Mouse (Mus musculus): ENCODE results near the gene Dek.
A peak's percentile ranks its signal among the peaks of the same experiment; 100 is the strongest.

Dek gene

DNA sequence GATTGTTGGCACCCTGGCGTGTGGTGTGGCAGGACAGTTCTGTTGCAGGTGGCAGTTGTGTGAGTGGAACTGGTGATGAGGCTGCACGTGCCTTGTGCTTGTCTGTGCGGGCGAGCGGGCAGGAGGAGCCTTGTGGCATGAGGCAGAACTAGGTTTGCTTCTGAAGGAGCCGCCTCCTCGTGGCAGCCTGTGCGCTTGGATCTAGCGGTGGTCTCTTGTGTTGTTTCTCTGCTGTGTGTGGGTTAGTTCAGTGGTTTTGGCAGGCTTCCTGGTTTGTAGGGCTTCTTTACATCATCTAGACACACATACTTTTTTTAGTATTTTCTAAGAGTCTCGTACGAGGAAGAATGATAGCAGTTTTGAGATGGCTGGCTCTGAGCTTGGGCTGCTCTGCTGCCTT is 49.9 kb downstream of the Dek start:
- peak; percentile 26 to 40 for DNase-seq (ENCODE audit: low spot score in 2 of 2)

DNA sequence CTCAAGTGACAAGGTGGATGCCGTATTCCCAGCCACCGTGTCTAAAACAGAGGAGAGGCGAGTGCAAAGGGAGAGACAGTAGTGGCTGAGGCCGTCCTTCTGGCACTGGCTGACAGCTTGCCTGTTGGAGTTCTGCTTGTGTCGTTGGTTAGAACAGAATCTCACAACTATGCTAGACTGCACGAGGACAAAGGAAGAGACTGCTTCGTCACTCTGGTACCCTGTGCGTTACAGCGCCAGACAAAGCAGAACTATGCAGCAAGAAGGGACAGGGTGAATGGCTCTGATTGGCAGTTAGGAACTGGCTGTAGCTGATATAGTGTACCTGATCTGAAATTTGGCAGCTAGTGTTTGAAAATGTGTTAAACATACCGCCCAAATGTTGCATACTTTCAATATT is 52.0 kb downstream of the Dek start:
- no peak for DNase-seq (ENCODE audit: low spot score in 2 of 2)

DNA sequence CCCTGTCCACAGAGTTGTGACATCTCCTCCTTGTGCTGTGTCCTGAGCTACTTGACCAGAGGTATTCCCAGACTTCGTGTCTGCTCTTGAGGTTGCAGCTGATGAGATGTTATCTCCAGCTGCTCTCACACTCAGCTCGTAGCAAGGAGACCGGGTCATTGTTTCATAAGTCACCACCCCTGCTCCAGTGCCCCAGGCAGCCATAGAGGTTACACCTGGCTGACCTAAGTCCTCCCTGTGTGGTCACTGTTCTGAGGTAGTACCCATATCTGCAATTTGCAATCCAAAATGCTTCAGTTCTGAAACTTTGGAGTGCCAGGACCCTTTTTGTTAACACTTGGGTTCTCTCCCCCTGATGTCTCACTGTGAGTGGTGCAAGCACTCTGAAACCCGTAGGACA is 56.0 kb downstream of the Dek start:
- no peak for DNase-seq (ENCODE audit: low spot score in 2 of 2)

DNA sequence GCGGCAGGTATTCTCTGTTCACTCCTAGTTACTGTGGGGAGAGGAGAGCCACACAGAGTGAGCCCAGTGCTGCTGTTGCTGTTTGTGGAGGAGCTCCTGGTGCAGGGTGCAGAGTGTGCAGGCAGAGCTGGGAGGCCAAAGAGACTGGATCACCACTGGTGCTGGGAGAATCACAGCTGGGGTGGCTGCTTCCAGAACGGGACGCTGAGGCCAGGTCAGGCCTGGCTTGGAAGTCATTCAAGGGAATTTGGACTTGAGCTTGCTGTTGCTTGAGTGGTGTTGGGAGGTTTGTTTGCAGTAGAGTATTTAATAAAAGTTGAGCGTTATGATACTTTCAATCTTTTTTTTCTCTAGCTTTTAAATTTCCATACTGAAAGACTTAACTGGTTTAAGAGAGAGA is 58.0 kb downstream of the Dek start:
- DNase-seq (ENCODE audit: low spot score in 2 of 2) = no peak

DNA sequence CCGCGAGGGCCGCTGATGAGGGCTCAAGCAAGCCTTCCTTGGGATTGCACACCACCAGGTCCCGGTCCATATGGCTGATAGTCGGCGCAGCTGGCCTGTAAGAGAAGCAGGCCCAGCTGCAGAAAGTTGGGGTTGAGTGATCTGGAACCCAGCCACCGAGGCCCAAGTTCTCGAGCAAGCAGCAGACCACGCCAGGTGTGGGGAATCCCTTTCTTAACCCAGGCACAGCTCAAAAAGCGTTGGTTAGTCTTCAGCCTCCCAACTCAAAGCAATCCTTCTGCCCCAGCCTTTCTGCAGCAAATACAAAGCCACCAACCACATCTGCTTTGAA is 61.4 kb downstream of the Dek start, which contains the start of gene Tpmt:
TSS of gene Tpmt (minus strand) at position 121 of the 331 bp plus-strand sequence.
- no peak for DNase-seq (ENCODE audit: low spot score in 2 of 2)

DNA sequence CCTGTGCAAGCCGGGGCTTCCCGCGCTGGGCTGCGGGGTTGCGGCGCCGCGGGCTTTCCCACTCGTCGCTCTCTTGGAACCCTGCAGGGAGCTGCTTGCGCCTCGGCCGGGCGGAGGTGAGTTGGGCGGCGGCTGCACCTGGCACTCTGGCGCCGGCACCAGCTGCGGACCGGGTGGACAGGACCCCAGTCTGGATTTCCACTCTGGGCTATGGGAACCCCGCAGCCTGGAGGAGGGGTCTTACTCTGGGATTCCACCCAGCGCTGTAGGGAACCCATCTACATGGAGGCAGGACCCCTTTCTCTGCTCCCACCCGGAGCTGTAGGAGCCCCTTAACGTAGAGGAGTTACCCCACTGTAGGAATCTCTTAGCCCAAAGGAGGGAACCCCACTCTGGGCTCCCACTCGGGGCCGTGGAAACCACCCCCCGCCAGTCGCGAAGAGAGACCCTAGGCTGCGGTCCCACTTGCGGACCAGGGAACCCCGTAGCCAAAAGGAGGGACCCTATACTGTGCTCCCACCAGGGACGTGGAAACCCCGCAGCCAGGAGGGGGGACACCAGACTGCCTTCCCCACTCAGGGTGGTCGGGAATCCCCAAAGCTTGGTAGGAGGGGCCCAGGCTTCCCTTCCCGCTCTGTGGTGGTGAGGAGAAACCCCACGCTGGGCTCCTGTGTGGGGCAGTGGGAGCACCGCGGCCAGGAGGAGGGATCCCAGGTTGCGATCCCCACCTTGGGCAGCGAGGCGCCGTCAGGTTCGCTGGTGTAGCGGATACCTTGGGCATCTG is 62.0 kb downstream of the Dek start:
- peak in 1 of 2 experiments; percentile 40 for DNase-seq (ENCODE audit: low spot score in 2 of 2)

DNA sequence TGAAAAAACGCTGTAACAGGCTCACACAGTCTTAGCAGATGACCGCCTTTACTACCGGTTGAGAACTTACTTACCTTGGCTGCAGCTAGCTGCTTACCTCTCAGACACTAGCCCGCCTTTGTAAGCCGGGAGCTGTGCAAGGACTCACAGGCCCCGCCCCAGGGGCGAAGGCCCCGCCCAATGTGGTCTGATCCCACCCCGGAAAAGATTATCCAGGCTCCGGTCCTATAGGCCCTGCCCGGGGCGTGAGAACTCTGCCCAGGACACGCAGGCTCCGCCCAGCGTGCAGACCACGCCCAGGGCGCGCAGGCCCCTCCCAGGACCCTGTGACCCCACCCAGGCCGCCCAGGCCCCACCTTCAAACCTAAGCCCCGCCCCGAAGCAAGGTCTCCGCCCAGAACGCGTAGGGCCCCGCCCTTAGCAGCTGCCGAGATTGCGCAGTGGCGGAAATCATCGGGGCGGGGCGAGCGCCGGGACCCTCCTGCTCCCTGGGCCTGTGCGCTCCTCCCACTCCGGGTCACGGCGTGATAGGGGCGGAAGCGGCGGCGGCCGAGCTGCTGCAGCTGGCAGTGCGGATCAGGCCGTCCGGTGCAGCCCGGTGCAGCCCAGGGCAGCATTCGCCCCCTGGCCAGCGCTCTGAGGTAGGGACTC is 62.8 kb downstream of the Dek start, which contains the start of gene Kdm1b:
TSS of gene Kdm1b (plus strand) at position 470 of the 651 bp plus-strand sequence.
- peak; percentile 93 to 95 for DNase-seq (ENCODE audit: low spot score in 2 of 2)

DNA sequence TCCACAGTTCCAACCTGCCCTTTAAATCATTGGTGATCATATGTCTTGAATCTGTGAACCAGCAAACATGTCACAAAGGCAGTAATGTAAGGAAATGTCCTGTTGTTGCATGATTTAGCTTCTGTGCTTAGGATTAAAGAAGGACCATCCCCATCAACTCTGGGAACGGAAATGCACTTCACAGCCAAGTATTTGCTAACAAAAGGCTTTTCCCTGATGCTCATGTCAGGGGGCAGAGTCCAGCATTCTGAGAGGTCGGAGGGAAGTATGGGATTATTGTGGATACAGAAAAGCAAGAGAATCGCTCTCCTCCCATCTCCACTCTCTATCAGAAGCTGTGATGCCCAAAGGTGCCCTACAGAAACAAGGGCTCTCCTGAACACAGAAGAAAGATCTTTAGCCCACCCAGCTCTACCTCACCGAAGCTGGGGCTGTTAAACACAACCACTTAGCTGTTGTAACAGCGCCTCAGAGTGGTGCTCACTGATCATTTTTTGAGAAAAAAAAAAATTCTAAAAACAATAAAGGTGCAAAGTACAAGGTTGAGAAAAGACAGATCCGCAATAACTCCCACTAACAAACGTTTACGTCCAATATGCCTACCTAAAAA is 63.9 kb downstream of the Dek start:
- DNase-seq (ENCODE audit: low spot score in 2 of 2) = no peak

DNA sequence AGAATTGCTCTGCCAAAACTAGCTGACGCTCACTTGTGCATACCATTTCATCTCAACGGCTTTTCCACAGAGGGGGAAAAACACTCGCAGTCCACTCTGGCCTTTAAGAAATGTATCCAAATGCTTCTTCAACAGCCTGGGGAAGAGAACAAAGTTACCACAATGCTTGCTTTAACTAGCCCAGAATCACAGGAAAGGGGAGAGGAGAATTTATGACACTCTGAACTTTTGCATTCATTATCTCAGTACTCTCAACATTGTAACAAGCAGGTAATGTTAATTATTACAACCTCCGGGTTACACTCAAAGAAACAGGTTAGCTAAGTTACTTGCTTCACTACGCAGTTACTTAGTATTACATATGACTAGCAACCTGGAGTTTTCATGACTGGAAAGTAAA is 65.9 kb downstream of the Dek start:
- no peak for DNase-seq (ENCODE audit: low spot score in 2 of 2)

DNA sequence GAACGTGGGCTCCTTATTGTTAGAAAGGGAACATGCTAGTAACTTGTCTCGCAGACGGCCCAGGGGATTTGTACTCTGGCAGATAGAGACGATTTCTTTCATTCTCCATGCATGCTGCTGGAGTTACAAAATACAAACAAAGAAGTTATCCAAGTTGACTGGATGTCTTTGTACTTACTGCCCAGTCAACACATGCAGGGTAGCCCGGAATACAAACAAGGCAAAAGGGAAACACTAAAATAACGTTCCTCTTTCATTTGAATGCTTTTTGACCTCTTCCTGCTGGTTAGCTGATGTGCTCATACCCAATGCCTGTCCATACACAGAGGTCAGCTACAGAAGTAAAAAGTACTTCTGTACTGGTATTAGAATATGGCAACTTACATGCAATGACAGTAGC is 68.1 kb downstream of the Dek start:
- DNase-seq (ENCODE audit: low spot score in 2 of 2) = no peak

Measured in frontal cortex, postnatal 25 days (tissue).